Mouse (Mus musculus) gastrocnemius, postnatal 4 days (tissue): ENCODE data around the gene Selenbp1. TPM values are rescaled to one million over a fixed set of nuclear protein-coding genes. Genes with fewer than 3 reads are reported as not detected.
"Not testable (repeated sequence)": the region's sequence is repeated elsewhere in the genome, so short reads cannot be mapped to it uniquely, and the experiment has no call there.

Source experiments
- DNase-seq, 2 experiments: peaks; one replicate each; pipeline ENCODE4 v3.0.0; 2021 to 2022; ENCODE audit warnings: low spot score in 2 of 2, mixed read lengths in 2 of 2
- long read RNA-seq, 2 experiments: library from polyadenylated mRNA; stranded (forward); transcript quantifications; one replicate each; pipeline ENCODE4 v2.0.0; 2021
- total RNA-seq, 2 experiments: library from RNA; stranded (reverse); gene quantifications; 2 replicates each; pipeline ENCODE4 v1.2.3; 2021

The Selenbp1 gene
- total RNA-seq: 10 to 100 TPM; 14.8 to 15.4 TPM
- long read RNA-seq, experiment 1, transcript Selenbp1-201 (12 exons, 1,712 nt): major isoform, 25 of 33 reads
- long read RNA-seq, experiment 1, partial matches to known transcripts: 3 of 33 reads
- long read RNA-seq, experiment 1, other reads (novel, unspliced or antisense): 5 of 33 reads
- long read RNA-seq, experiment 2, transcript Selenbp1-201 (12 exons, 1,712 nt): major isoform, 18 of 25 reads
- long read RNA-seq, experiment 2, partial matches to known transcripts: 1 of 25 reads
- long read RNA-seq, experiment 2, other reads (novel, unspliced or antisense): 6 of 25 reads

DNA sequence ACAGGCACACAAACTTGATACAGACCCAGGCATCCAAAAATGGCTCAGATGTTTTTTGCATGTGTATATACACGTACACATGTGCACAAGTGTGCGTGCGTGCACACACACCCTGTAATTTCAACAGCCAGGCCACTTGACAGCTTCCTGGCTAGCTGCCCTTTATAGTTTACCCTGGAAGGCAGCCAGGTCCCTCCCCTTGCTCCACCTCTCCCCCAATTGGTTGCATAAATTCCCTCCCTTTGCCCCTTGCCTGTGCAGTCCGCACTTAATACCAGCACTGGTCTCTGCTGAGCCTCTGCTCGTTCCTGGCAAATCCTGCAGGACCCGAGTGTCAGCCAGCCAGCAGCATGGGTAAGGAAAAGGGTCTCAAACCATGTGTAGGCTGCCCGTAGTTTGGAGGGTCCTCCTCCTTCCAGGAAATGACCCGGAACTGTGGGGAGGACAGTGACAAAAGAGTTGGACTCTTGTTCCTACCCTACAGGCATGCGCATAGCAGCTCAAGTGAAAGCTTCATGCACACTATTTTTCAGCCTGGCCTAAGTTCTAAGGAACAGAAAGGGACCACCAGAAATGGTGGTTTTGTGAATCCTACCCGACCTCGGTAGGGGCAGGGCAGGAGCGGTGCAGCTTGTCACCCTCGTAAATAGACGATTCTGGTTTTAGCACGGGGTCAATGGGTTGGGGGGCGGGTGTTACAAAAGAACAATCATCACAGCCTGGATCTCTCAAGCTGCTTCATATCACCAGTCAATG, at the start of gene Selenbp1:
Selenbp1 (plus strand) TSS at position 248 of the 756 bp plus-strand sequence.
- DNase-seq: peak; percentile 49 to 67

DNA sequence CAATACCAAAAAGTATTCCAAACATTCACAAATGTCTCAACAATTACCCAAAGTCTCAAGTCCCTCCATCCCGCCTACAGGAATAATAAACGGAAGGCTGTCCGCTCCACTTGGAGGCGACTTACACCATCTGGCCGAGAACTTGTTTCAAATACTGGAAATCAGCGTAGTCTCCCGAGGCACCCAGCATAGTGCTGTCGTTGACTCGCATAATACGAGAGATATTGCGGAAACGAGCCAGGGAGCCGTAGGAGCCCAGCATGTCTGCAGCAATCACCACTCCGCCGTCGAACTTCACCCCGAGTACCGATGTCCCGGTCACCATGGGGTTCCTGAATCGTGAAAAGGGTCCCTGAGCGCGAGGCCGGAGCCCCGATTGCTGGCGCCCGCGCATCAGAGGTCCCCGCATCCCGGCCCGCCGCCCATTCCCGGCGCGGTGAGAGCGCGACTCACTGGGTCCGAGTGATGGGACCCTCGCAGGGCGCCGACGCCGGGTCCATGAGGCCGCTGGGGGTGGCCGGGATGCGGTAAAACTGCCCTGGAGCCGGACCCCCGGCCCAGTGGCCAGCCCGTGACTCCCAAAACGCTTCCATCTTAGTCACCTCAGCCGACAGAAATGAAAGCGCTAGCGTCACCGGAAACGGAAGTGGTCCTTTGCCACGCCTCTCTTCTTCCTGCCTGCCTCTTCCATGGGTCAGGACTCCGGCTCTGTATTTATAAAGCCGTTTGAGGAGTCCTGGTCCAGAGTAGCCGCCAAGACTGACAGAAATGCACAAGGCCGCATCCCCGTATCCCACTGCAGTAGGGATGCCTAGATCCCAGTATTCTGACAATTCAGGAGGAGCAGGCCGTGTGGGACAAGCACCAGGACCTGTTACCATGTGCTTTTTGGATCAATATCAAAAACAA, 46.3 kb upstream of the Selenbp1 start, which contains the start of gene Psmb4:
Psmb4 (minus strand) TSS at position 646 of the 909 bp plus-strand sequence.
- DNase-seq: peak; percentile 61 to 82

DNA sequence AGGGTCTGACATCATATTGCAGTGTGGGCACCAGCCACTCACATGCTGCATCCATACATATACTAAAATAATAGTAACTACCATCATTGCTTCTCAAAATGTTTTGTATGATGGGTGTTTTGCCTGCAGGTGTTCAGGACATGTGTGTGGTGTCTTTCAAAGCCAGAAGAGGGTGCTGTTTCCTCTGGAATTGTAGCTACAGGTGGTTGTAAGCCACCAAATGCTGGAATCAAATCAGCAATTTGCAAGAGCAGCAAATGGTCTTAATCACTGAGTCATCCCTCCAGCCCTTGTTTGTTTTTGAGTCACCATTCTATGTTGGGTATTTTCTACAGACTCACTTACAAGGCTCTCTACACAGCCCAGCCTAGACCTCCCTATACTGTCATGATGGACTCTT, 44.3 kb upstream of the Selenbp1 start:
- DNase-seq: no peak

DNA sequence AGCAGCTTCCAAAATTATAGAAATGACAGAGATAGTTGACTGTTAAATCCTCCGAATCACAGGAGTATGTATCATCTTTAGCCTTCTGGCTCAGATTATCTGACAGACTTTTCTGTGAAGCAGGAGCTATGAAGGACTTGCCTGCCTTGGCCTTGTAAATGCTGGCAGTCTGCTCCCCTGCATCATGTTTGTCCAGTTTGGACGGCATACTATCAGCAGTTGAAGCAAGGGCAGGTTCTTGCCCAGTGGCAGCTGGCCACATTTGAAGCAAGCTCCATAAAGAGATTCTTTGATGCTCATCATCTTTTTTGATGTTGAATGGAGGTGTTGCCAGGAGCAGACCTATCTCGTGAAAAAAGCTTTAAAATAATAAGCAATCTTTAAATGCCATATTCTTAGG, 38.8 kb upstream of the Selenbp1 start:
- no peak for DNase-seq

DNA sequence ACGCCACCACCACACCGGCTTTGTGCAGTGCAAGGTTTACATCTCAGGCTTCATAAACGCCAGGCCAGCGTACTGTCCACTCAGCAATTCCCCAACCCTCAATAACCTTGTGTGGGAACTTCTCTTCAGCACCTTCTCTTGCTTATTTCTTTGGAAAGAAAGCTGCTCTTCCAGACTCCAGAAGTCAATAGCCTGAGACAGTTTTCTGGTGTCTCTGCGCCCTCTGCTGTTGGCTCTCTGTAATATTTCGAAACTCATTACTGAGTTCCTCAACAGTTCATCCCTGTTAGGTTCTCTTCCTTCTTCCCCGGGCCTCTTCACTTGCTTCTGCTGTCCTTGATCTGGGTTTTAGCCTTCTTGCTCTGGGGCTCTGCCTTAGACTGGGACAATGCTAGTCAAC, 30.1 kb upstream of the Selenbp1 start:
- peak in 1 of 2 experiments; percentile 61 for DNase-seq

DNA sequence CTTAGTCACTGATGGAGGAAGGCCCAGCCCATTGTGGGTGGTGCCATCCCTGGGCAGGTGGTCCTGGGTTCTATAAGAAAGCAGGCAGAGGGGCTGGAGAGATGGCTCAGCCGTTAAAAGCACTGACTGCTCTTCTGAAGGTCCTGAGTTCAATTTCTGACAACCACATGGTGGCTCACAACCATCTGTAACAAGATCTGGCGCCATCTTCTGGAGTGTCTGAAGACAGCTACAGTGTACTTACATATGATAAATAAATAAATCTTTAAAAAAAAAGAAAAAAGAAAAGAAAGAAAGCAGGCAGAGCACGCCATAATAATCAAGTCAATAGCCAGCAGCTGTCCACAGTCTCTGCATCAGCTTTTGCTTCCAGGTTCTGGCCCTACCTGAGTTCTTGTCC, 28.1 kb upstream of the Selenbp1 start:
- DNase-seq: not testable (repeated sequence)

DNA sequence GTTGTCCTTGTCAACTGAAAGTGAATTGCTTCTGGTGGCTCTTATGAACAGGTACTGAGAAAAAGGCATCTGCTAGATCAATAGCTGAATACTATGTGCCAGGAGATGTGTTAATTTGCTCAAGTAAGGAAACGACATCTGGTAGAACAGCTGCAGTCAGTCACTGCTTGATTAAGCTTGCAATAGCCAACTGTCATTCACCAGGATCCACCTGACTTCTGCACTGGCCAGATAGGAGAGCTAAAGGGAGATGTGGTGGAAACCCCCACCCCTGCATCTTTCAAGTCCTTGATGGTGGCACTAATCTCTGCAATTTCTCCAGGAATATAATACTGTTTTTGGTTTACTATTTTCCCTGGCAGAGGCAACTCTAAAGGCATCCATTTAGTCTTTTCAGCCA, 26.4 kb upstream of the Selenbp1 start:
- DNase-seq: no peak

DNA sequence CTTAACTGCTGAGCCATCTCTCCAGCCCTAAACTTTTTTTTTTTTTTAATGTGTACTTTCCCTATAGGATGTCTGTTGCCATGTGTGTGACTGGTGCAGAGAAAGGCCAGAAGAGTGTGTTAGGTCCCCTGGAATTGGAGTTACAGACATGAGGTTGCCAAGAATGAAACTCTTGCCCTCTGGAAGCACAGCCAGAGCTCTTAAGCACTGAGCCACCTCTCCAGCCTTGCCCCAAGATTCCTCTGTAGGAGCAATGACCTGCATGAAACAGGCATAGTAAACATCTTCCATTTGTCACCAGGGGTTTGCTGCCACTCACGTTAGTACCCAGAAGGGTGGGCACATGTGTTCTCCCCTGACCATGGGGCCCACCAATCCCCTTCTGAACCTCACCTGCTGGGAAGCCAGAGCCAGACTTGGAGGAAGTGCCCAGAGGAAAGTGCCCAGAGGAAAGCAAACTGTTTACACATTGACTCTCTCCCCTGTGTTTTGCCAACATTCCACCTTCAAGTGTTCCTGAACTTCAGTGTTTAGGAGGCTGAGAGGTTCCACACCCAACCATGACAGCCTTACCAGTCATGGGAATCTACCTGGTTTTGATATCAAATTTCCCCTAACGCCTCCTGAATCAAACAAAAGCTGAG, 21.7 kb upstream of the Selenbp1 start:
- DNase-seq: no peak

DNA sequence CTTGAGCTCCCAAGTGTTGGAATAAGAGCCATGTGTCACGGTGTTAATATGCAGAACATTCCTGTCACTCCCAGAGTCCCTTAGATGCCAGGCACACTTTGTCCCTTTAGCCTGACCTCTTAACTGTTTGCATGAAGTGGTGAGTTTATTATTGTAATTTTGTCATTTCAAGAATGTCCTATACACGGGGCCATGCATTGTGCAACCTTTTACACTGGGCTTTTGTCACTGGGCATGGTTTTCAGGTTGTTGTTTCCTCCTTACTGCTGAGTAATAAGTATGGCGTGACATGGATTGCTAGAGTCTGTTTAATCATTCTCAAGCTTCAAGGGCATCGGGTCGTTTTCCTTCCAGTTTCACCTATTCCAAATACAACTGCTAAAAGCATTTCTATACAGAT, 19.1 kb upstream of the Selenbp1 start:
- DNase-seq: no peak

DNA sequence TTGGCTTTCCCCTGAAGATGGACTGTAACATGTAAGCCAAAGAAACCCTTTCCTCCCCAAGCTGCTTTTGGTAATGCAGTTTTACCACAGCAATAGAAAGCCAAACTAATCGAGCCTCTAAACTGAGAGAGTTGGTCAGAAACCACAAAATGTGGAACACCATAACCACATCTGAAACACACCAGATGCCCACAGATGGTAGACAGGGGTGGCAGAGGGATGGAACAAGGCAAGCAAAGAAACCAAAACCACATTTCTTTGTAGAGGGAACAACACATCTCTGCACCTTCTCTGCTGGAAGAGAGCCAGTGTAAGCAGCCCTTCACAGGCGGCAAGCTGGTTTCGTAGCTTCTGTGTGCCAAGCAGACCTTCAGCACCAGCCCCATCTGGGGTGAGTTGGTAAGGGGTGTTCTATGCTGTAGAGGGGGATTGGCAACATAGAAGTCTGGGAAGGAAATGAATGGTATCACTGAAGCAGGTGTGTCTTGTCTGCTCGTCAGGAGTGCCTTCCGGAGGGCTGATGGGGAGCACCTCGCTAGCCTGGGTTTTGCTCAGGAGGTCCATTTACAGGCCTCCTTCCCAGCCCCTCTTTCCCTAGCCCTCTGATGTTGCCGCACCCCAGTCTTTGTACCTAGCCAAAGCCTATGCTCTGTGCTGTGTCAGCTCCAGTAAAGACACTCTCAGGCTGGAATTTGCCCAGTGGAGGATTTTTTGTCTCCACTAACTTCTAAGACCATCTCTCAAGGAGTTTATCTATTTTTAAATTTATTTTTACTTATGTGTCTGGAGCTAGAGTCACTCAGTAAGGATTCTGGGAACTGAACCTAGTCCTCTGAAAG, 16.7 kb upstream of the Selenbp1 start:
- no peak for DNase-seq

DNA sequence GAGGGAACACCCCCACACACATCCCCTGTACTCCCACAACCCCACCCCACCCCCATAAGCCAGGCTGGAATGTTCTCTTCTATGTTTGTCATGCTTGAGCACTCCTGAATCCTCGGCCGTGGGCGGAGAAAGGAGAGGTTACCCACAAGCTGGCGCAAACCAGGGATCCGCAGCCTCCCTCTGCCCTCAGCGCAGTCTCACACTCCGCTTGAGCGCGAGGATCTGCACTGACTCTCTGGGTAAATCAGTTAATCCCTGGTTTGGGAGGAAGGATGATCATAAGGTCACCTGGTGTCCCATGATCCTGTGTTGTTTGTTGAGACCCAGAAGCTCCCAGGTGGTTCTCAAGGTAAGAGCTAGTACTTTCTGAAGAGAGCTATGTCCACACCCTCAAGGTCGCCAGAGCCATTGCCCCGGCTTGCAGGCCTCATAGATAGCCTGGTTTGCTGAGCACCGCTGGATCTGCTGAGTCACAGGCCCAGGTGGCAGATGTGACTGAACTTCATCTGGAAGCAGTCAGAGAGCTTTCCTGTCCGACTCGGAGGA, 15.0 kb upstream of the Selenbp1 start:
- no peak for DNase-seq

DNA sequence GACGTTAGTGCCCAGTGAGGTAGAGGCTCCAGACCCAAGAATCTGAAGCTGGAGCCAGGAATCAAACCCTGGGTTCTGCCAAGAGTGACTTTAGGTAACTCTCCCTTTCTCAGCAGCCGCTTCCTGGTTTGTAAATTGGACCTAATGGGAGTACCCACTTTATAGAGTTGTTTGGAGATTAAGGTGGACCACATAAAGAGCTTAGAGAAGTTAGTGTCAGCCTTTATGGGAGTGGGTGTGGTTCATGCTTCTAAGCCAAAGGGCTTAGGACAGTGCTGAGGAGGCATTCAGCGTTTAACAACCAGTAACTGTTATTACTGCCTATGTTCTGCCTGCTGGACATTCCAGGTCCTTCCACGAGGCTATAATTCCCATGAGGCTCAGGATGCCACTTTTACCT, 14.0 kb upstream of the Selenbp1 start:
- no peak for DNase-seq

DNA sequence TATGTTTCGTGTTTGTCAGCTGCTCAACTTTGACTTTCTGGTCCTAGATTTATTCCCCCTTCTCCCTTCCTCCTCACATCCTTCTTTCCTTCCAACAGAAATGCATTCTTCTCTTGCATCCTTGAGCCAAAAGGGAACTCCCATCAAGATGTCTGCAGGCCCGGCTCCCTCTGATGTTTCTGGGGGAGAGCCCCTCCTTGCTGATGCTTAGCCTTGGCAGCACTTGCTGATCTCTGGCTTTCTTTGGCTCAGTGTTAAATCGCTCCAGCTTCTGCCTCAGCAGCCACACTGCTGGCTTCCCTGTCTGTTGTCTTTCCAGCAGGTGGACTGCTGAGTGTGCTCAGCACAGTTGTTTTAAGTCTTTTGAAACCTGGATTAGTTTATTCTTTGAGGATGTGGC, 11.8 kb upstream of the Selenbp1 start:
- no peak for DNase-seq

DNA sequence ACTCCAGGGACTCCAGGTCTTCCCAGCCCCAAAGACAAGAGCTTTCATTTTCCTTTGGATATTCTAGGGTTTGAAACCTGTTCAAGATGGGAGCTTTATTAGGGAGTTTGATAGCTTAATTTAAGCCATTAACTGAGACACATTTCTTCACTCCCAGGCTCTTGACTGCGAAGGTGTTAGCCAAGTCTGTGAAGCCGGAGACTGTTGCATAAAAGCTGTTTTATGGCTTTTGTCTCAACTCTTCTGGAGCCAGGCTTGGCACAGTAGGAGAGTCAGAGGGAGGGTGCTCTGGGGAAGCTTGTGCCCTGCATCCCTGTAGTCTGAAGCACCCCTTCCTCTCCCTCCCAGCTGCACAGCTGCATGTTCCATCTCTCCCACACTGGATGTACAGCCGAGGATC, 10.5 kb upstream of the Selenbp1 start:
- DNase-seq: no peak

DNA sequence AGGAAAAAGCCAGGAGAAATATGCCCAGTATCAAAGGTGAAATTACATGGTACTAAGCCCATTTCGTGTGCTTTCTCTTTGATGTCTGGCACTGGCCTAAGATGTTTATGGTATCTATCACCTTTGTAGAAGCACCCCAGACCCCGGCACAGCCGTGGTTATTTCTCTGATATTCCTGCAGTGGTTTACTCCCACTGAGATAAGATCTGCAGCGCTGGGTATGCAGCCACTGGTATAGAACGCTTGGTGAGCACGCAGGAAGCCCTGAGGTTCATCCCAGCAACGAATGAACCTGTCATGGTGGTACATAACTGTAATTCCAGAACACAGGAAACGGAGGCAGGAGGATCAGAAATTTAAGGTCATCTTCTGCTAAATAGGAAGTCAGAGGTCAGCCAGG, 8.2 kb upstream of the Selenbp1 start:
- no peak for DNase-seq

DNA sequence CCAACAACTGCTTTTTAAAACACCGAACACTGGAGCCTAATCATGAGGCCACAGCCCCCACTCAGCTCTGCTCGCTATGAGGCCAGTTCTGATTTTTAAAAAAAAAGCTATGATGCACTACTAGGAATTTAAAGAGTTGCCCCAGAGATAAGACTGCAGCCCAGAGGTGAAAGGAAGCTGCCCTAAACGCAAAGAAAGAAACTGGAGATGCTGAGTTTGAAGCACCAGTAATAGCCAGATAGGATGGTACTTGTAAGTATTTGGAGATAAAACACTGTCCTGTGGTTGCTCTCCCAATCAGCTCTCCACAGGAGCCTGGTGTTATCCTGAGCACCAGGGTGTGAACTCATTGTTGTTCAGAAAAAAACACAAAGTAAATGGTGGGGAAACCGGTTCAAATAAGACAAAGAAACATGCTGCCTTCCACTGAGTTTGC, 6.5 kb upstream of the Selenbp1 start:
- DNase-seq: not testable (repeated sequence)

DNA sequence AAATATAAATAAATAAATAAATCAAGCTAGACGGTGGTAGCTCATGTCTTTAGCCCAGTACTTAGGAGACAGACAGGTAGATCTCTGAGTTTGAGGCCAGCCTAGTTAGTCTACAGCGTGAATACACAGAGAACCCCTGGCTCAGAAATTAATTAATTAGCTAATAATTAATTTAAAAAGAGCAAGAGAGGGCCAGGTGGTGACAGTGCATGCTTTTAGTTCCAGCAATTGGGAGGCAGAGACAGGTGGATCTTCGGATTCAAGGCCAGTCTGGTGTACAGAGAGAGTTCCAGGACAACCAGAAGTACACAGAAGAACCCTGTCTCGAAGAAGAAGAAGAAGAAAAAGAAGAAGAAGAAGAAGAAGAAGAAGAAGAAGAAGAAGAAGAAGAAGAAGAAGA, 3.9 kb upstream of the Selenbp1 start:
- DNase-seq: not testable (repeated sequence)

DNA sequence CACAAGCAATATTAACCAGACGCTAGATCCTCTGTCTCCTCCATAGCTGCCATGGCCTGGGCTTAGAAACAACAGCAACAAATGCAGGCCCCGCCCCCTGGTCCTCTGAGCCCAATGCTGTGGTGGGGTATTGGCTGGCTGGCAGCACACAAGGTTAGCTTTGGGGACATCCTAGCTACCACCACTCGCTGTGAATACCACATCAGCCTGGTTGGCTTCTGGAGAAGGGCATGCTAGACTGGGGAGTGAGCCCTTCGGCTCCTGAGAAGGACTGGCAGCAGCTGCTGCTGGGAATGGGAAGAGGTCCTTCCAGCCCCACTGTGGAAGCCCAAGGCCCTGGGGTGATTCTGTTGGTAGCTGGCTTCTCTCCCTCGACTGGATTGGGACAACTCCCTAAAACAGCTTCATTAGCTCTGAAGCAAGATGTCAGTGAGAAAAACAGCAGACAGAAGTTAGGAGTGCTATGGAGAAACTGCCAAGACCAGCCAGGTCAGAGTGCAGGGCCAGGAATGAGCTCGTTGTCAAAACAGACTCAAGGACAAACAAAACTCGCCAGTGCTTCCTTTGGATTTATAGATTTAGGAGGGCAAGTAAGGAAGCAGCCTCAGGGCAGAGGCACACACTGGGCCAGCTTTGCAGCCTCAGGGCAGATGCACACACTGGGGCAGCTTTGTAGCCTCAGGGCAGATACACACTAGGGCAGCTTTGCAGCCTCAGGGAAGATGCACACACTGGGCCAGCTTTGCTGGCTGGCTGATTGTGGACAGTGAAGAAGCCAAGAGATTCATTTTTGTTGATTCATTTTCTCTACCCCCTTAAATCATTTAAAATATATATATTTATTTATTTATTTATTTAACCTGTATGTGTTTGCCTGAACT, 2.2 kb upstream of the Selenbp1 start:
- DNase-seq: not testable (repeated sequence)
